Mouse (Mus musculus) bone marrow macrophage, adult 2 months (primary cell): ENCODE measurements around the gene Colgalt1.

Experiments
- CTCF ChIP-seq: IDR thresholded peaks from 2 replicates; pipeline ENCODE4 v1.5.1; 2012; ENCODE audit warnings: low read depth, mild to moderate bottlenecking, low read length, moderate library complexity
- POLR2A ChIP-seq: IDR thresholded peaks from 2 replicates; pipeline ENCODE4 v1.6.1; 2012; ENCODE audit warnings: mild to moderate bottlenecking, low read depth, low read length, borderline replicate concordance

DNA sequence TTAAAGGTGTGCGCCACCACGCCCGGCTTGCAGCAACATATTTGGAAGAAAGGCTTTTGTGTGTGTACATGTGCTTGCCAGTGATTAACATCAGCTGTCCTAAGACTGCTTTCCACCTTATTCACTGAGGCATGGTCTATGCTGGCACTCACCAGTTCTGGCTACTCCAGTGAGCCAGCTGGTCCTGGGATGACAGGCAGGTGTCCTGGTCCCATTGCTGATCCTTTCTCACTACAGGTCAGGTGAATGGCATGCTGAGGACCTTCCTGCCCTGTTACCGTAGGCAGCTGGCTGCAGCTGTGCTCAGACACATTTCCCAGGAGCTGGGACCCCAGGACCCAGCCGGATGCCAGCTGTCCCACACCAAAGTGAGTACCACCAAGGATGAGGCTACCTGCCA lies 12.0 kb upstream of the Colgalt1 start:
- TF ChIP-seq POLR2A: no peak
- no peak for TF ChIP-seq CTCF
